Mouse (Mus musculus): ENCODE measurements around the gene Tent4a. TPM values are rescaled to one million over a fixed set of nuclear protein-coding genes. Genes with fewer than 3 reads are reported as not detected.

Tent4a gene
- polyA plus RNA-seq, 1 experiment, result 34.1 TPM

- Histone ChIP-seq H3K27ac (ENCODE audit: insufficient read depth, low read length) (no peak overlapping the region), H3K4me1 (ENCODE audit: control insufficient read depth, insufficient read depth, low read length) (peaks cover 24% of the 10 kb centered on the region), H3K4me3 (ENCODE audit: insufficient read depth, low read length) (no peak overlapping the region)
- TF ChIP-seq CTCF (IDR thresholded peaks at IDR 0.05; ENCODE audit: borderline replicate concordance, insufficient read depth, low read length) (no peak), POLR2A (IDR thresholded peaks at IDR 0.05; ENCODE audit: low read depth, low read length) (no peak)
Measured at GRCm38 (mm10) chr13:69528531-69528930, 5.9 kb downstream of the Tent4a start.

- no peak overlapping the region for H3K27ac ChIP-seq (ENCODE audit: insufficient read depth, low read length)
- no peak overlapping the region for H3K4me3 ChIP-seq (ENCODE audit: insufficient read depth, low read length)
- TF ChIP-seq POLR2A (IDR thresholded peaks at IDR 0.05; ENCODE audit: low read depth, low read length) (no peak), CTCF (IDR thresholded peaks at IDR 0.05; ENCODE audit: borderline replicate concordance, insufficient read depth, low read length) (no peak)
- peaks cover 31% of the 10 kb centered on the region for H3K4me1 ChIP-seq (ENCODE audit: control insufficient read depth, insufficient read depth, low read length)
Measured at GRCm38 (mm10) chr13:69525867-69526266, 8.6 kb downstream of the Tent4a start.

GRCm38 (mm10) chr13:69524158-69524530 lies 10.3 kb downstream of the Tent4a start:
- Histone ChIP-seq H3K4me1 (ENCODE audit: control insufficient read depth, insufficient read depth, low read length) (peaks cover 33% of the 10 kb centered on the region), H3K27ac (ENCODE audit: insufficient read depth, low read length) (no peak overlapping the region), H3K4me3 (ENCODE audit: insufficient read depth, low read length) (no peak overlapping the region)
- TF ChIP-seq CTCF (IDR thresholded peaks at IDR 0.05; ENCODE audit: borderline replicate concordance, insufficient read depth, low read length) (no peak), POLR2A (IDR thresholded peaks at IDR 0.05; ENCODE audit: low read depth, low read length) (no peak)

- peaks cover 33% of the 10 kb centered on the region for H3K4me1 ChIP-seq (ENCODE audit: control insufficient read depth, insufficient read depth, low read length)
- H3K27ac ChIP-seq (ENCODE audit: insufficient read depth, low read length), result no peak overlapping the region
- TF ChIP-seq CTCF (IDR thresholded peaks at IDR 0.05; ENCODE audit: borderline replicate concordance, insufficient read depth, low read length) (no peak), POLR2A (IDR thresholded peaks at IDR 0.05; ENCODE audit: low read depth, low read length) (no peak)
- no peak overlapping the region for H3K4me3 ChIP-seq (ENCODE audit: insufficient read depth, low read length)
Measured at GRCm38 (mm10) chr13:69523444-69524157, 10.8 kb downstream of the Tent4a start.

GRCm38 (mm10) chr13:69522161-69522791 lies 12.1 kb downstream of the Tent4a start:
- H3K27ac ChIP-seq (ENCODE audit: insufficient read depth, low read length), result no peak overlapping the region
- peaks cover 41% of the 10 kb centered on the region for H3K4me1 ChIP-seq (ENCODE audit: control insufficient read depth, insufficient read depth, low read length)
- H3K4me3 ChIP-seq (ENCODE audit: insufficient read depth, low read length), result no peak overlapping the region
- TF ChIP-seq CTCF (IDR thresholded peaks at IDR 0.05; ENCODE audit: borderline replicate concordance, insufficient read depth, low read length) (no peak), POLR2A (IDR thresholded peaks at IDR 0.05; ENCODE audit: low read depth, low read length) (no peak)

- Histone ChIP-seq H3K27ac (ENCODE audit: insufficient read depth, low read length) (no peak overlapping the region), H3K4me1 (ENCODE audit: control insufficient read depth, insufficient read depth, low read length) (peaks cover 26% of the 10 kb centered on the region), H3K4me3 (ENCODE audit: insufficient read depth, low read length) (no peak overlapping the region)
- TF ChIP-seq POLR2A (IDR thresholded peaks at IDR 0.05; ENCODE audit: low read depth, low read length) (no peak), CTCF (IDR thresholded peaks at IDR 0.05; ENCODE audit: borderline replicate concordance, insufficient read depth, low read length) (no peak)
Measured at GRCm38 (mm10) chr13:69519137-69519536, 15.3 kb downstream of the Tent4a start.

- Histone ChIP-seq H3K4me3 (ENCODE audit: insufficient read depth, low read length) (no peak overlapping the region), H3K27ac (ENCODE audit: insufficient read depth, low read length) (peak overlapping the region; percentile 54), H3K4me1 (ENCODE audit: control insufficient read depth, insufficient read depth, low read length) (peaks cover 19% of the 10 kb centered on the region)
- no peak for TF ChIP-seq POLR2A (IDR thresholded peaks at IDR 0.05; ENCODE audit: low read depth, low read length)
- no peak for TF ChIP-seq CTCF (IDR thresholded peaks at IDR 0.05; ENCODE audit: borderline replicate concordance, insufficient read depth, low read length)
Measured at GRCm38 (mm10) chr13:69517445-69517844, 17.0 kb downstream of the Tent4a start.

- no peak for TF ChIP-seq CTCF (IDR thresholded peaks at IDR 0.05; ENCODE audit: borderline replicate concordance, insufficient read depth, low read length)
- no peak for TF ChIP-seq POLR2A (IDR thresholded peaks at IDR 0.05; ENCODE audit: low read depth, low read length)
- H3K4me1 ChIP-seq (ENCODE audit: control insufficient read depth, insufficient read depth, low read length), result peaks cover 16% of the 10 kb centered on the region
- H3K4me3 ChIP-seq (ENCODE audit: insufficient read depth, low read length), result no peak overlapping the region
- H3K27ac ChIP-seq (ENCODE audit: insufficient read depth, low read length), result no peak overlapping the region
Measured at GRCm38 (mm10) chr13:69515091-69515490, 19.3 kb downstream of the Tent4a start.

- H3K4me3 ChIP-seq (ENCODE audit: insufficient read depth, low read length), result no peak overlapping the region
- no peaks in the 10 kb centered on the region; the same call in 1 of the 2 replicates for H3K4me1 ChIP-seq (ENCODE audit: control insufficient read depth, insufficient read depth, low read length)
- TF ChIP-seq CTCF (IDR thresholded peaks at IDR 0.05; ENCODE audit: borderline replicate concordance, insufficient read depth, low read length) (no peak), POLR2A (IDR thresholded peaks at IDR 0.05; ENCODE audit: low read depth, low read length) (no peak)
- no peak overlapping the region for H3K27ac ChIP-seq (ENCODE audit: insufficient read depth, low read length)
Measured at GRCm38 (mm10) chr13:69509391-69510244, 24.8 kb downstream of the Tent4a start.

Data from embryonic fibroblast, embryonic 13.5 days (primary cell).